Mouse (Mus musculus) heart, postnatal 0 days (tissue): ENCODE measurements around the gene Abcc4.

Experiments
- CTCF ChIP-seq: IDR thresholded peaks from 2 replicates; pipeline ENCODE4 v1.5.1; 2016; ENCODE audit warnings: antibody characterized with exemption, control low read depth, low read depth
- EP300 ChIP-seq: IDR thresholded peaks from 2 replicates; pipeline ENCODE4 v1.6.1; 2016; ENCODE audit warnings: antibody characterized with exemption, low read depth

GRCm38 (mm10) chr14:118608317-118608716, 97.7 kb downstream of the Abcc4 start:
- no peak for TF ChIP-seq CTCF
- TF ChIP-seq EP300: no peak
